Mouse (Mus musculus): ENCODE data around the gene Tarsl2. TPM values are rescaled to one million over a fixed set of nuclear protein-coding genes. Genes with fewer than 3 reads are reported as not detected.

Gene Tarsl2
- polyA plus RNA-seq, 1 experiment from 2014 or later, result 15.4 TPM

DNA sequence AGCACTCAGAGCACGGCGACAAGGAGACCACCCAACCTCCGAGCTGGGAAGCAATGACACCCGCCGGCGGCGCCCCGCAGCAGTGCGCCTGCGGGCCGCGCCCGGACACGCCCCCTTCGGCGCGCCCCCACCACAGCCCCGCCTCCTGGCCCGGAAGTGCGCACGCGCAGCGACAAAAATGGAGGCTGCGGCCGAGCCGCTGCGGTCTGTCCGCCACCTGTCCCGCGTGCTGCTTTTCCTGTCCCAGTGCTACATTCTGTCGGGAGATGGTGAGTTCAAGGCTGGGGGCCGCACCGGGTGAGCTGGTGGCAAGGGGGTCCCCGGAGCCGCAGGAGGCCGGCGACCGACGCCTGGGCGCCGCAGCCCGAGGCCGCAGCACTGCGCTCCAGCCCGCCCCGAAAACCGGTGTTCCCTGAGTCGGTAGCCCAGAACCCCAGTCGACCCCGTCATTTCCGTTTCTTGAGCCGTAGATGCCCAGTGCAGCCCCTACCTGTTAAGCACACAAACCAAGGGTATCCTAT is 48.7 kb downstream of the Tarsl2 start:
- Histone ChIP-seq H3K4me2 (ENCODE audit: low read depth, low read length) (peak overlapping the region; percentile 90), H3K27me3 (replicated peaks; ENCODE audit: control insufficient read depth, insufficient read depth, low read length) (no peaks in the 10 kb centered on the region), H3K9ac (ENCODE audit: low read depth, low read length) (peak overlapping the region; percentile 86), H3K9me3 (ENCODE audit: control insufficient read depth, low read length) (no peaks in the 10 kb centered on the region), H3K27ac (replicated peaks; ENCODE audit: low read depth, low read length) (peak overlapping the region; percentile 62), H3K36me3 (ENCODE audit: control insufficient read depth, insufficient read depth, low read length) (peaks cover 30% of the 10 kb centered on the region), H3K4me1 (ENCODE audit: control insufficient read depth, insufficient read depth, low read length) (peaks cover 14% of the 10 kb centered on the region), H3K4me3 (ENCODE audit: low read depth, low read length) (peak overlapping the region; percentile 85)
- under 1% methylated on average over 29 of the region's 52 CpGs for WGBS
- DNase-seq (ENCODE audit: low spot score), result peak; percentile 88
- peak; percentile 91 for ATAC-seq (ENCODE audit: low read depth)

DNA sequence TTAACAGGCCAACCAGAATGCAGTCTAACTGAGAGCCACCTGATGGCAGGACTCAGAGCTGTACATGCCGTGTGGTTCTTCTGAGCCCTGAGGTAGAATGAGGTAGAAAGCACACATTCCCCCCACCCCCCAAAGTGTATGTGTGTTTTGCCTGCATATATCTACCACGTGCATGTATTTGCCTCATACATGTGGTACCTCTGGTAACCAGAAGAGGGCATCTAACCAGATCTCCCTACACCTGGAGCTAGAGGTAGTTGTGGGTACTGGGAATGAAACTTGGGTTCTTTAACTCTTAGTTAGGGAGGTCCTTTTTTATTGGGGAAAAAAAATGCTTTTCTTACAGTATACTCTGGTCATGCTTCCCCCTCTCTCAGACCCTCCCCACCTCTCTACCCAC is 51.8 kb downstream of the Tarsl2 start:
- H3K27me3 ChIP-seq (replicated peaks; ENCODE audit: control insufficient read depth, insufficient read depth, low read length), result no peaks in the 10 kb centered on the region
- no peaks in the 10 kb centered on the region for H3K9me3 ChIP-seq (ENCODE audit: control insufficient read depth, low read length)
- H3K4me1 ChIP-seq (ENCODE audit: control insufficient read depth, insufficient read depth, low read length), result peaks cover 14% of the 10 kb centered on the region
- no peak for ATAC-seq (ENCODE audit: low read depth)
- no peak overlapping the region for H3K4me3 ChIP-seq (ENCODE audit: low read depth, low read length)
- DNase-seq (ENCODE audit: low spot score), result no peak
- no peak overlapping the region for H3K4me2 ChIP-seq (ENCODE audit: low read depth, low read length)
- H3K27ac ChIP-seq (replicated peaks; ENCODE audit: low read depth, low read length), result no peak overlapping the region
- 45% methylated on average over 2 of the region's 2 CpGs for WGBS
- no peak overlapping the region for H3K9ac ChIP-seq (ENCODE audit: low read depth, low read length)
- H3K36me3 ChIP-seq (ENCODE audit: control insufficient read depth, insufficient read depth, low read length), result peaks cover 60% of the 10 kb centered on the region

DNA sequence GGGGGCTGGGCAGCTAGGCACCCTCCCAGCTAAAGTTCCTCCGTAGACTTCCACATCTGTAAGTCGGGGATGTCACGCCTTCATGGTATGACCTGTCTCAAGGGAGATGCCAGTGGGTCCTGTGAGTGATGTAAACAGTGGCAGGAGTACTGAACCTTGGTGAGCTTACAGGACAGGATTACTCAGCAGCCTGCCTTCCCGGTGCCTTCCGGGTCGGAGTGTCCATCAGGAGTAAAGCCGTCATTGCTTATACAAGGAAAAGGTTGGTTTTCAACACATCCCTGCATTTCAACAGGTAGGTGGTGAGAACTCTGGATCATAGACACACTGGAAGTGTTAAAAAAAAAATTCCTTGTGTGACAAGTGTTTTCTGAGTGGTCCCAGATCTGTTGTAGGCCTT is 57.4 kb downstream of the Tarsl2 start:
- Histone ChIP-seq H3K9me3 (ENCODE audit: control insufficient read depth, low read length) (no peaks in the 10 kb centered on the region), H3K9ac (ENCODE audit: low read depth, low read length) (no peak overlapping the region), H3K4me2 (ENCODE audit: low read depth, low read length) (no peak overlapping the region), H3K27me3 (replicated peaks; ENCODE audit: control insufficient read depth, insufficient read depth, low read length) (no peaks in the 10 kb centered on the region), H3K4me3 (ENCODE audit: low read depth, low read length) (no peak overlapping the region), H3K4me1 (ENCODE audit: control insufficient read depth, insufficient read depth, low read length) (no peaks in the 10 kb centered on the region), H3K36me3 (ENCODE audit: control insufficient read depth, insufficient read depth, low read length) (peaks cover 57% of the 10 kb centered on the region), H3K27ac (replicated peaks; ENCODE audit: low read depth, low read length) (no peak overlapping the region)
- DNase-seq (ENCODE audit: low spot score) (no peak), ATAC-seq (ENCODE audit: low read depth) (no peak)
- 79% methylated on average over 7 of the region's 7 CpGs for WGBS

DNA sequence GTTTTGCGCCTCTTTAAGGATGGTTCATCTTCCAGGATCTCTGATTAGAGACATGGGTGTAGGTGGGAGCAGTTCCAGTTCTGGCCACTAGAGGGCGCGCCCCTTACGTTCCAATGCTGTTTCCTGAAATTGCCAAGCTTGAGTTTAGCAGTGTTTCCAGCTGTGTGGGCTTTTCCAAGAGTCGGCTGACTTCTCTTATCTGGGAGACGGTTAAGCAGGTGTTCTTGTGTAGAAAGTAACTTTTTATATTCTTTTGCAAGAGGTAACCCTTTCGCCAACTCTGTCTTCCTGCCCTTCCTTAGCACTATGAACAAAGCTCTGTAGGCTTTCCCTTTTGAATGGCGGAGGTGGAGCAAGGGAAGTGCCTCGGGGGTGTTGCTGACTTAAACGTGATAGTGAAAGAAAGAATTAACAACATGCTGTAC is 60.1 kb downstream of the Tarsl2 start:
- Histone ChIP-seq H3K27me3 (replicated peaks; ENCODE audit: control insufficient read depth, insufficient read depth, low read length) (no peaks in the 10 kb centered on the region), H3K9ac (ENCODE audit: low read depth, low read length) (peak overlapping the region; percentile 50; the same call in 1 of the 2 replicates), H3K4me1 (ENCODE audit: control insufficient read depth, insufficient read depth, low read length) (no peaks in the 10 kb centered on the region), H3K4me3 (ENCODE audit: low read depth, low read length) (peak overlapping the region; percentile 27), H3K9me3 (ENCODE audit: control insufficient read depth, low read length) (no peaks in the 10 kb centered on the region), H3K4me2 (ENCODE audit: low read depth, low read length) (peak overlapping the region; percentile 52), H3K27ac (replicated peaks; ENCODE audit: low read depth, low read length) (no peak overlapping the region), H3K36me3 (ENCODE audit: control insufficient read depth, insufficient read depth, low read length) (peaks cover 30% of the 10 kb centered on the region)
- DNase-seq (ENCODE audit: low spot score) (peak; percentile 89), ATAC-seq (ENCODE audit: low read depth) (peak; percentile 41; the same call in 1 of the 2 replicates)
- WGBS, result 6% methylated on average over 10 of the region's 10 CpGs

DNA sequence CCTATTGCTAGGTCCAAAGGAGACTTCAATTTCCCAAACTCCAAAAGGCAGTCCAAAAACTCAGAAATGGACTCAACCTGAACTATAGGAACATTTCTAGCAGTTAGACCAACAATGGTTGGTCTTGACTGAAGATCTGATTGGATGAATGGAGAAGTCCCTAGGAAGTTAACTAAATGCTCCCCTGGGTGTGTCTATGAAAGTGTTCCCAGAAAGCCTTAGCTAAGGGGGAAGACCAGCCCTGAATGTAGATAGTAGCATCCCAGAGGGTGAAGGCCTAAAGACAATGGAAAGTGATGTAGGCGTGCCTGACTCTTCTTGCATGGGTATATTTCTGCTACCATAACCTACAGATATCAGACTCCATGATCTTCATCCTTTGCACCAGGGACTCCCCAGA is 63.8 kb downstream of the Tarsl2 start:
- Histone ChIP-seq H3K27me3 (replicated peaks; ENCODE audit: control insufficient read depth, insufficient read depth, low read length) (no peaks in the 10 kb centered on the region), H3K9ac (ENCODE audit: low read depth, low read length) (no peak overlapping the region), H3K4me2 (ENCODE audit: low read depth, low read length) (no peak overlapping the region), H3K27ac (replicated peaks; ENCODE audit: low read depth, low read length) (no peak overlapping the region), H3K36me3 (ENCODE audit: control insufficient read depth, insufficient read depth, low read length) (no peaks in the 10 kb centered on the region), H3K9me3 (ENCODE audit: control insufficient read depth, low read length) (no peaks in the 10 kb centered on the region), H3K4me3 (ENCODE audit: low read depth, low read length) (no peak overlapping the region), H3K4me1 (ENCODE audit: control insufficient read depth, insufficient read depth, low read length) (no peaks in the 10 kb centered on the region)
- 94% methylated on average over 1 of the region's 1 CpGs for WGBS
- DNase-seq (ENCODE audit: low spot score) (no peak), ATAC-seq (ENCODE audit: low read depth) (no peak)

DNA sequence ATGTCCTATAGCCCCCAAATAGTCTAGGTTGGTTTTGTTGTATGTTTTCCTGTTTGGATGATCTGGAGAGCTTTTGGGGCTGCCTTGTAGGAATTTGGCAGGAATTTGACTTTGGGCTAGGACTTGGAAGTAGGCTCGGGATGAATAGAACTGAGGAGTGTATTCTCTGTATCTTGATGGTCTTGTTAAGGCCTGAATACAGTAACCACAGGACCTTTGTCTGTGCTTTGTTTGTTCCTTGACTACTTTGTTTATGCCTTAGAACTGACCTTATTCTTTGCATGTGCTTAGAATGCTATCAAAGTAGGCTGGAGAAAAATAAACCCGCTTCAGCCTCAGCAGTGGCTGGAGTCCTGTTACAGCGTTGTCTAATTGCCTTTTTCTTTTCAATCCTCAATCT is 65.6 kb downstream of the Tarsl2 start:
- Histone ChIP-seq H3K27ac (replicated peaks; ENCODE audit: low read depth, low read length) (no peak overlapping the region), H3K9ac (ENCODE audit: low read depth, low read length) (no peak overlapping the region), H3K27me3 (replicated peaks; ENCODE audit: control insufficient read depth, insufficient read depth, low read length) (no peaks in the 10 kb centered on the region), H3K4me3 (ENCODE audit: low read depth, low read length) (no peak overlapping the region), H3K9me3 (ENCODE audit: control insufficient read depth, low read length) (no peaks in the 10 kb centered on the region), H3K36me3 (ENCODE audit: control insufficient read depth, insufficient read depth, low read length) (no peaks in the 10 kb centered on the region), H3K4me1 (ENCODE audit: control insufficient read depth, insufficient read depth, low read length) (no peaks in the 10 kb centered on the region), H3K4me2 (ENCODE audit: low read depth, low read length) (no peak overlapping the region)
- ATAC-seq (ENCODE audit: low read depth) (no peak), DNase-seq (ENCODE audit: low spot score) (no peak)
- 71% methylated on average over 3 of the region's 3 CpGs for WGBS

DNA sequence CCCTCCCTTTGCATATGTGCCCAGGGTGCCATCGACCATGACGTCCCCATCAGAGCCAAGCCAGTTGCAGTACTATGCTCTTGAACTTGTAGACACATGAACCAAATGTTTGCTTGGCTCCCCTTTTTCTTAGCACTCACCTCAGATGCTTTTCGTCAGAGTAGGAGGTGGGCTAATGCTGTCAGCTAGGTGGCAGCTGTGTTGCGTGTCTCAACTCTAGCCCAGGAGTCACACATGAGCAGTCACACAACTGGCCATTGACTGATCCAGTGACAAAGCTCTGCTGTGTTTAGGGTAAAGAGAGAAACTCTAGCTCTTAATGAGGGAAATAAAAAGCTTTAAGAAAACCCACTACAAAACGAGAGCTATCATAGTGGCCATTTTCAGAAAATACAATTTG is 69.1 kb downstream of the Tarsl2 start:
- ATAC-seq (ENCODE audit: low read depth) (no peak), DNase-seq (ENCODE audit: low spot score) (no peak)
- H3K4me2 ChIP-seq (ENCODE audit: low read depth, low read length), result no peak overlapping the region
- 57% methylated on average over 5 of the region's 5 CpGs for WGBS
- no peak overlapping the region for H3K9ac ChIP-seq (ENCODE audit: low read depth, low read length)
- no peaks in the 10 kb centered on the region for H3K4me1 ChIP-seq (ENCODE audit: control insufficient read depth, insufficient read depth, low read length)
- H3K36me3 ChIP-seq (ENCODE audit: control insufficient read depth, insufficient read depth, low read length), result no peaks in the 10 kb centered on the region
- H3K4me3 ChIP-seq (ENCODE audit: low read depth, low read length), result no peak overlapping the region
- no peak overlapping the region for H3K27ac ChIP-seq (replicated peaks; ENCODE audit: low read depth, low read length)
- H3K9me3 ChIP-seq (ENCODE audit: control insufficient read depth, low read length), result no peaks in the 10 kb centered on the region
- H3K27me3 ChIP-seq (replicated peaks; ENCODE audit: control insufficient read depth, insufficient read depth, low read length), result no peaks in the 10 kb centered on the region

DNA sequence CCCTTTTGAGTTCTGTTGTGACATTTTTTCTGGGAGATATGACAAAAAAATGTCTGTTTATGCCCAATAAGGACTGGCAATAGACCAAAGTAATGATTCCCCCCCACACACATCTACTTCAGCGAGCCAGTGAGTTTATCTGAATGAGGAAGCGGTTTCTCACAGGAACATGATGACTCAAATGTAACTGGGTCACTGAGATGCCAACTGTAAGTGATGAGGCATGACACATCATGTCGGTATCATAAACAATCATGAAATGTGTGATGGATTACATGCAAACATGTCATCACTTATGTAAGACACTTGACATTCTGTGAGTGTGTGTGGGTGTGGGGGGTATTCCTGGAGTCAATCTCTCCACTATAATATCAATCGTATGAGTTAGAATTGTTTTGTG is 69.6 kb downstream of the Tarsl2 start:
- no peak overlapping the region for H3K9ac ChIP-seq (ENCODE audit: low read depth, low read length)
- H3K4me3 ChIP-seq (ENCODE audit: low read depth, low read length), result no peak overlapping the region
- no peaks in the 10 kb centered on the region for H3K4me1 ChIP-seq (ENCODE audit: control insufficient read depth, insufficient read depth, low read length)
- no peak overlapping the region for H3K27ac ChIP-seq (replicated peaks; ENCODE audit: low read depth, low read length)
- 66% methylated on average over 4 of the region's 4 CpGs for WGBS
- H3K4me2 ChIP-seq (ENCODE audit: low read depth, low read length), result no peak overlapping the region
- DNase-seq (ENCODE audit: low spot score) (no peak), ATAC-seq (ENCODE audit: low read depth) (no peak)
- H3K27me3 ChIP-seq (replicated peaks; ENCODE audit: control insufficient read depth, insufficient read depth, low read length), result no peaks in the 10 kb centered on the region
- no peaks in the 10 kb centered on the region for H3K36me3 ChIP-seq (ENCODE audit: control insufficient read depth, insufficient read depth, low read length)
- H3K9me3 ChIP-seq (ENCODE audit: control insufficient read depth, low read length), result no peaks in the 10 kb centered on the region

DNA sequence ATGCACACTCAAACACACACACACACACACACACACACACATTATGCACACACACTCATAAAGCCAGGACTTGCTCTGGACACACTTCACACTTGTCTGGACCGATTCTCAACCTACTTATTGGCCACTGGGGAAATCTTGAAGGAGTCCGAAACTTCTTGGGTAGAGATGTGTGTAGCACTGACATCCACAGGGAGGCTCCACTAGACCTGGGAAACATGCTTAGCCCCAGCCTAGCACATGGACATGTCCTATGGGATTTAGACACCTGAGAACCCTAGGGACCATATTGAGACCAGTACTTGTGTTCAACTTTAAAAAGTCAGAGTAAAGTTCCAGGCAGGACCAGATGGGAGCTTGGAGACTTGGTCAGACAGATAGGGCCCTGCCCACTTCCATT is 89.3 kb downstream of the Tarsl2 start:
- no peaks in the 10 kb centered on the region for H3K36me3 ChIP-seq (ENCODE audit: control insufficient read depth, insufficient read depth, low read length)
- H3K9me3 ChIP-seq (ENCODE audit: control insufficient read depth, low read length), result no peaks in the 10 kb centered on the region
- H3K4me1 ChIP-seq (ENCODE audit: control insufficient read depth, insufficient read depth, low read length), result no peaks in the 10 kb centered on the region
- H3K4me3 ChIP-seq (ENCODE audit: low read depth, low read length), result no peak overlapping the region
- H3K27ac ChIP-seq (replicated peaks; ENCODE audit: low read depth, low read length), result no peak overlapping the region
- no peak overlapping the region for H3K4me2 ChIP-seq (ENCODE audit: low read depth, low read length)
- no peak for ATAC-seq (ENCODE audit: low read depth)
- no peak overlapping the region for H3K9ac ChIP-seq (ENCODE audit: low read depth, low read length)
- WGBS, result 76% methylated on average over 2 of the region's 2 CpGs
- H3K27me3 ChIP-seq (replicated peaks; ENCODE audit: control insufficient read depth, insufficient read depth, low read length), result no peaks in the 10 kb centered on the region
- DNase-seq (ENCODE audit: low spot score), result peak; percentile 34

Measured in embryonic facial prominence, embryonic 14.5 days (tissue).